Mouse (Mus musculus) cortical plate, adult 2 months (tissue): ENCODE results near the gene Abca5. TPM values are rescaled to one million over a fixed set of nuclear protein-coding genes. Genes with fewer than 3 reads are reported as not detected.

Source experiments
- H3K27ac ChIP-seq: fragments of 200-500 bp; 2 replicates; pipeline ENCODE4 v1.5.1; 2012; ENCODE audit warnings: low read length, control low read depth, inconsistent platforms; ENCODE audit not compliant: insufficient read depth
- H3K4me1 ChIP-seq: fragments of 200-500 bp; 2 replicates; pipeline ENCODE4 v1.6.1; 2011; ENCODE audit warnings: low read length; ENCODE audit not compliant: control insufficient read depth, insufficient read depth
- H3K4me3 ChIP-seq: fragments of 200-500 bp; 2 replicates; pipeline ENCODE4 v1.5.1; 2011; ENCODE audit warnings: mild to moderate bottlenecking, low read length, control low read depth; ENCODE audit not compliant: insufficient read depth
- CTCF ChIP-seq: fragments of 200-500 bp; IDR thresholded peaks from 2 replicates; pipeline ENCODE4 v1.5.1; 2011; ENCODE audit warnings: mild to moderate bottlenecking, control low read depth, low read length; ENCODE audit not compliant: insufficient read depth; ENCODE audit errors: extremely low read depth
- POLR2A ChIP-seq: fragments of 200-500 bp; IDR thresholded peaks from 2 replicates; pipeline ENCODE4 v1.6.1; 2011; ENCODE audit warnings: mild to moderate bottlenecking, low read length, control low read depth; ENCODE audit not compliant: insufficient read depth; ENCODE audit errors: extremely low read depth
- polyA plus RNA-seq: library from polyadenylated mRNA; depleted of rRNA; stranded (reverse); fragments of >200 nt; gene quantifications from 2 replicates; pipeline ENCODE4 v1.2.3, GENCODE M21; 2012

The Abca5 gene
- polyA plus RNA-seq, 1 experiment, result 12.7 TPM

- TF ChIP-seq POLR2A (no peak), CTCF (peak; percentile 70)
- Histone ChIP-seq H3K27ac (no peak overlapping the region), H3K4me1 (no peaks in the 10 kb centered on the region; the same call in 1 of the 2 replicates)
Observed at GRCm38 (mm10) chr11:110271745-110272144, 65.8 kb downstream of the Abca5 start.

GRCm38 (mm10) chr11:110268244-110268844 is 69.2 kb downstream of the Abca5 start:
- H3K4me3 ChIP-seq, result no peak overlapping the region
- H3K27ac ChIP-seq, result no peak overlapping the region
- TF ChIP-seq CTCF (peak; percentile 96), POLR2A (no peak)
- no peaks in the 10 kb centered on the region; the same call in 1 of the 2 replicates for H3K4me1 ChIP-seq

More at GRCm38 (mm10) chr11:110271745-110272144, 65.8 kb downstream of the Abca5 start:
- no peak overlapping the region for H3K4me3 ChIP-seq

GRCm38 (mm10) chr11:110267232-110267631 is 70.3 kb downstream of the Abca5 start:
- H3K4me3 ChIP-seq, result no peak overlapping the region
- TF ChIP-seq POLR2A, result no peak
- no peak for TF ChIP-seq CTCF
- no peak overlapping the region for H3K27ac ChIP-seq
- H3K4me1 ChIP-seq, result no peaks in the 10 kb centered on the region; the same call in 1 of the 2 replicates

GRCm38 (mm10) chr11:110266757-110267156 is 70.8 kb downstream of the Abca5 start:
- no peak for TF ChIP-seq POLR2A
- no peak for TF ChIP-seq CTCF
- H3K4me3 ChIP-seq, result no peak overlapping the region
- no peaks in the 10 kb centered on the region; the same call in 1 of the 2 replicates for H3K4me1 ChIP-seq
- H3K27ac ChIP-seq, result no peak overlapping the region

GRCm38 (mm10) chr11:110261867-110262266 is 75.6 kb downstream of the Abca5 start:
- no peak overlapping the region for H3K4me3 ChIP-seq
- H3K27ac ChIP-seq, result no peak overlapping the region
- TF ChIP-seq CTCF, result no peak
- no peak for TF ChIP-seq POLR2A
- H3K4me1 ChIP-seq, result no peaks in the 10 kb centered on the region

- Histone ChIP-seq H3K4me1 (no peaks in the 10 kb centered on the region), H3K4me3 (no peak overlapping the region), H3K27ac (no peak overlapping the region)
- no peak for TF ChIP-seq CTCF
- no peak for TF ChIP-seq POLR2A
Observed at GRCm38 (mm10) chr11:110257911-110258310, 79.6 kb downstream of the Abca5 start.

GRCm38 (mm10) chr11:110257061-110257460 is 80.5 kb downstream of the Abca5 start:
- no peak for TF ChIP-seq CTCF
- no peak for TF ChIP-seq POLR2A
- no peaks in the 10 kb centered on the region for H3K4me1 ChIP-seq
- no peak overlapping the region for H3K4me3 ChIP-seq
- H3K27ac ChIP-seq, result no peak overlapping the region

- no peaks in the 10 kb centered on the region for H3K4me1 ChIP-seq
- H3K4me3 ChIP-seq, result no peak overlapping the region
- H3K27ac ChIP-seq, result no peak overlapping the region
- no peak for TF ChIP-seq POLR2A
- TF ChIP-seq CTCF, result no peak
Observed at GRCm38 (mm10) chr11:110252256-110252655, 85.3 kb downstream of the Abca5 start.

- no peak for TF ChIP-seq CTCF
- no peak for TF ChIP-seq POLR2A
- H3K4me3 ChIP-seq, result peak within 1 kb of the TSS; percentile 52
- H3K27ac ChIP-seq, result no peak within 1 kb of the TSS
- H3K4me1 ChIP-seq, result no peaks in the 10 kb centered on the region
Observed at GRCm38 (mm10) chr11:110251534-110251933, 86.0 kb downstream of the Abca5 start, which contains the start of gene Abca6. Abca6 (minus strand) TSS chr11:110251776.

GRCm38 (mm10) chr11:110244730-110245129 is 92.8 kb downstream of the Abca5 start:
- no peak overlapping the region for H3K27ac ChIP-seq
- H3K4me3 ChIP-seq, result no peak overlapping the region
- TF ChIP-seq POLR2A, result no peak
- no peak for TF ChIP-seq CTCF
- no peaks in the 10 kb centered on the region for H3K4me1 ChIP-seq
